Mouse (Mus musculus) thymus, postnatal 10 days (tissue): ENCODE data around the gene Lgals8.
"Not testable (repeated sequence)": the region's sequence is repeated elsewhere in the genome, so short reads cannot be mapped to it uniquely, and the experiment has no call there.

Source experiments
- DNase-seq, 2 experiments: peaks; one replicate each; pipeline ENCODE4 v3.0.0; 2021; ENCODE audit warnings: low spot score in 2 of 2

Gene Lgals8

GRCm38 (mm10) chr13:12464844-12465243 is at the start of gene Lgals8:
TSS of gene Lgals8 (minus strand) at chr13:12464944.
- DNase-seq: no peak

- peak; percentile 65 to 75 for DNase-seq
Observed at GRCm38 (mm10) chr13:12511189-12511965, 46.6 kb upstream of the Lgals8 start.

- DNase-seq: peak; percentile 62 to 70
Observed at GRCm38 (mm10) chr13:12510032-12510431, 45.3 kb upstream of the Lgals8 start.

- DNase-seq: peak; percentile 51 to 70
Observed at GRCm38 (mm10) chr13:12507426-12507825, 42.7 kb upstream of the Lgals8 start.

GRCm38 (mm10) chr13:12505359-12505758 is 40.6 kb upstream of the Lgals8 start:
- no peak for DNase-seq

GRCm38 (mm10) chr13:12503238-12503751 is 38.6 kb upstream of the Lgals8 start:
- peak; percentile 28 to 39 for DNase-seq

GRCm38 (mm10) chr13:12502665-12503237 is 38.0 kb upstream of the Lgals8 start:
- no peak for DNase-seq

GRCm38 (mm10) chr13:12499107-12499506 is 34.4 kb upstream of the Lgals8 start:
- DNase-seq: no peak

- DNase-seq: no peak
Observed at GRCm38 (mm10) chr13:12497809-12498208, 33.1 kb upstream of the Lgals8 start.

- no peak for DNase-seq
Observed at GRCm38 (mm10) chr13:12494750-12495149, 30.0 kb upstream of the Lgals8 start.

GRCm38 (mm10) chr13:12492515-12492914 is 27.8 kb upstream of the Lgals8 start:
- DNase-seq: no peak

- DNase-seq: no peak
Observed at GRCm38 (mm10) chr13:12485640-12486039, 20.9 kb upstream of the Lgals8 start.

GRCm38 (mm10) chr13:12485197-12485596 is 20.5 kb upstream of the Lgals8 start:
- DNase-seq: no peak

GRCm38 (mm10) chr13:12479802-12480201 is 15.1 kb upstream of the Lgals8 start:
- no peak for DNase-seq

GRCm38 (mm10) chr13:12478301-12478700 is 13.6 kb upstream of the Lgals8 start:
- DNase-seq: no peak

GRCm38 (mm10) chr13:12476886-12477285 is 12.1 kb upstream of the Lgals8 start:
- no peak for DNase-seq

- peak in 1 of 2 experiments; percentile 12 for DNase-seq
Observed at GRCm38 (mm10) chr13:12475239-12475638, 10.5 kb upstream of the Lgals8 start.

- DNase-seq: peak; percentile 61 to 88
Observed at GRCm38 (mm10) chr13:12473724-12474378, 9.1 kb upstream of the Lgals8 start.

- DNase-seq: no peak
Observed at GRCm38 (mm10) chr13:12468488-12468887, 3.7 kb upstream of the Lgals8 start.

- DNase-seq: not testable (repeated sequence)
Observed at GRCm38 (mm10) chr13:12464159-12464558, 585 bp downstream of the Lgals8 start.

GRCm38 (mm10) chr13:12462623-12463022 is 2.1 kb downstream of the Lgals8 start:
- no peak for DNase-seq

- DNase-seq: no peak
Observed at GRCm38 (mm10) chr13:12461730-12462119, 3.0 kb downstream of the Lgals8 start.
